8 mouse cellular contexts compared by ENCODE assay signal in genomic region chr13:23833053-23833452, GRCm38 (mm10). TPM values are rescaled to one million over a fixed set of nuclear protein-coding genes. Genes with fewer than 3 reads are reported as not detected.
A peak's percentile ranks its signal among the peaks of the same experiment; 100 is the strongest.
DNase-seq lines count a peak whose midpoint lies in the region; ATAC-seq and TF ChIP-seq lines count a peak whose summit lies in the region.

No protein-coding gene starts in this region.

- TF ChIP-seq CTCF in gastrocnemius, adult 2 months (IDR thresholded peaks at IDR 0.05): peak; percentile 75
- peak; percentile 77 for TF ChIP-seq CTCF in left cerebral cortex, adult 2 months (IDR thresholded peaks at IDR 0.05)

- 14% methylated on average over 6 of the region's 6 CpGs for WGBS in forebrain, embryonic 14.5 days
- 18% methylated on average over 6 of the region's 6 CpGs for WGBS in forebrain, embryonic 16.5 days
- 16% methylated on average over 6 of the region's 6 CpGs for WGBS in midbrain, embryonic 16.5 days

- H3K4me1 ChIP-seq in forebrain, embryonic 14.5 days (ENCODE audit: control insufficient read depth, insufficient read depth, low read length): no peaks in the 10 kb centered on the region
- no peaks in the 10 kb centered on the region for H3K4me1 ChIP-seq in forebrain, embryonic 16.5 days (replicated peaks; ENCODE audit: control insufficient read depth, insufficient read depth, low read length)
- no peaks in the 10 kb centered on the region for H3K4me1 ChIP-seq in midbrain, embryonic 16.5 days (ENCODE audit: control insufficient read depth, insufficient read depth, low read length)

- DNase-seq in forebrain, embryonic 14.5 days (ENCODE audit: low spot score): peak; percentile 69
- DNase-seq in 3134 (ENCODE audit: extremely low read depth, insufficient read length, low spot score) (peak; percentile 9), adipocyte (ENCODE audit: low spot score) (peak; percentile 12)
- DNase-seq in gastrocnemius, adult 2 months: peak; percentile 53
- DNase-seq in left cerebral cortex, adult 2 months (ENCODE audit: extremely low spot score in 1 of 2, low spot score in 2 of 2): no peak
- no peak for DNase-seq in ovary, adult 18-20 months (ENCODE audit: low spot score)

- H3K36me3 ChIP-seq in forebrain, embryonic 14.5 days (ENCODE audit: control insufficient read depth, insufficient read depth, low read length): no peaks in the 10 kb centered on the region
- H3K36me3 ChIP-seq in forebrain, embryonic 16.5 days (ENCODE audit: control insufficient read depth, insufficient read depth): no peaks in the 10 kb centered on the region
- H3K36me3 ChIP-seq in midbrain, embryonic 16.5 days (ENCODE audit: control insufficient read depth, insufficient read depth, low read length): no peaks in the 10 kb centered on the region

- H3K27ac ChIP-seq in forebrain, embryonic 14.5 days (ENCODE audit: low read depth, low read length): no peak overlapping the region
- no peak overlapping the region for H3K27ac ChIP-seq in forebrain, embryonic 16.5 days (ENCODE audit: low read length)
- H3K27ac ChIP-seq in gastrocnemius, adult 2 months: no peak overlapping the region
- no peak overlapping the region for H3K27ac ChIP-seq in left cerebral cortex, adult 2 months
- no peak overlapping the region for H3K27ac ChIP-seq in midbrain, embryonic 16.5 days (ENCODE audit: low read length)

- H3K4me2 ChIP-seq in forebrain, embryonic 14.5 days (ENCODE audit: low read length): no peak overlapping the region
- no peak overlapping the region for H3K4me2 ChIP-seq in forebrain, embryonic 16.5 days (ENCODE audit: low read length)
- H3K4me2 ChIP-seq in midbrain, embryonic 16.5 days (ENCODE audit: low read length): no peak overlapping the region

- intact Hi-C loops in gastrocnemius, adult 2 months (cut with DNase I): loop anchor here (2.0 to 5.0 kb wide), 3 partner anchors 118 to 464 kb away; no protein-coding TSS in a partner anchor
- intact Hi-C loops in left cerebral cortex, adult 2 months (cut with DNase I): loop anchor here (5.0 kb wide), 4 partner anchors 119 to 484 kb away; no protein-coding TSS in a partner anchor

- H3K9me3 ChIP-seq in forebrain, embryonic 14.5 days (replicated peaks; ENCODE audit: control insufficient read depth, low read length): no peaks in the 10 kb centered on the region
- H3K9me3 ChIP-seq in forebrain, embryonic 16.5 days (ENCODE audit: control insufficient read depth, low read length): no peaks in the 10 kb centered on the region
- H3K9me3 ChIP-seq in midbrain, embryonic 16.5 days (replicated peaks; ENCODE audit: control insufficient read depth, low read length, poor library complexity, severe bottlenecking): no peaks in the 10 kb centered on the region

- no peak overlapping the region for H3K9ac ChIP-seq in forebrain, embryonic 14.5 days (ENCODE audit: low read length)
- H3K9ac ChIP-seq in forebrain, embryonic 16.5 days (replicated peaks; ENCODE audit: low read depth, low read length): no peak overlapping the region
- H3K9ac ChIP-seq in midbrain, embryonic 16.5 days (ENCODE audit: low read depth, low read length): no peak overlapping the region

- no peaks in the 10 kb centered on the region for H3K27me3 ChIP-seq in forebrain, embryonic 14.5 days (replicated peaks; ENCODE audit: control insufficient read depth, insufficient read depth, low read length)
- H3K27me3 ChIP-seq in forebrain, embryonic 16.5 days (replicated peaks; ENCODE audit: control insufficient read depth, insufficient read depth, low read length): no peaks in the 10 kb centered on the region
- H3K27me3 ChIP-seq in midbrain, embryonic 16.5 days (ENCODE audit: control insufficient read depth, insufficient read depth, low read depth, low read length): no peaks in the 10 kb centered on the region

- no peak overlapping the region for H3K4me3 ChIP-seq in forebrain, embryonic 14.5 days (ENCODE audit: low read depth, low read length)
- H3K4me3 ChIP-seq in forebrain, embryonic 16.5 days (replicated peaks; ENCODE audit: low read length): no peak overlapping the region
- no peak overlapping the region for H3K4me3 ChIP-seq in gastrocnemius, adult 2 months
- no peak overlapping the region for H3K4me3 ChIP-seq in left cerebral cortex, adult 2 months
- H3K4me3 ChIP-seq in midbrain, embryonic 16.5 days (ENCODE audit: low read depth, low read length): no peak overlapping the region

- ATAC-seq in forebrain, embryonic 14.5 days: no peak
- ATAC-seq in forebrain, embryonic 16.5 days: no peak
- ATAC-seq in midbrain, embryonic 16.5 days: peak; percentile 51; the same call in 1 of the 2 replicates

RNA-seq across cellular contexts. Expression of gene Slc17a3, which starts 6.2 kb away (rescaled TPM):
- polyA plus RNA-seq in forebrain, embryonic 14.5 days (2014; fragmentation: Nextera tagmentation; extraction: Ambion mirVana): not detected in 2 replicates
- polyA plus RNA-seq in forebrain, embryonic 16.5 days (2015; fragmentation: Nextera tagmentation; extraction: Ambion mirVana): not detected in 2 replicates
- total RNA-seq in gastrocnemius, adult 2 months (2021): not detected
- total RNA-seq in left cerebral cortex, adult 2 months (2021): not detected
- polyA plus RNA-seq in midbrain, embryonic 16.5 days (2015; fragmentation: Nextera tagmentation; extraction: Ambion mirVana): not detected in 2 replicates

RNA-seq across cellular contexts. Expression of gene Slc17a2, which starts 26.3 kb away (rescaled TPM):
- not detected in 2 replicates for polyA plus RNA-seq in forebrain, embryonic 14.5 days (2014; fragmentation: Nextera tagmentation; extraction: Ambion mirVana)
- not detected in 2 replicates for polyA plus RNA-seq in forebrain, embryonic 16.5 days (2015; fragmentation: Nextera tagmentation; extraction: Ambion mirVana)
- not detected for total RNA-seq in gastrocnemius, adult 2 months (2021)
- not detected for total RNA-seq in left cerebral cortex, adult 2 months (2021)
- polyA plus RNA-seq in midbrain, embryonic 16.5 days (2015; fragmentation: Nextera tagmentation; extraction: Ambion mirVana): not detected in 2 replicates

RNA-seq across cellular contexts. Expression of gene Slc17a1, which starts 34.5 kb away (rescaled TPM):
- polyA plus RNA-seq in forebrain, embryonic 14.5 days (2014; fragmentation: Nextera tagmentation; extraction: Ambion mirVana): not detected in 2 replicates
- polyA plus RNA-seq in forebrain, embryonic 16.5 days (2015; fragmentation: Nextera tagmentation; extraction: Ambion mirVana): not detected in 2 replicates
- total RNA-seq in gastrocnemius, adult 2 months (2021): not detected
- not detected for total RNA-seq in left cerebral cortex, adult 2 months (2021)
- polyA plus RNA-seq in midbrain, embryonic 16.5 days (2015; fragmentation: Nextera tagmentation; extraction: Ambion mirVana): not detected in 2 replicates

Comparison
In these comparisons a context has a peak if more than half of its experiments do, and no peak if none do; other contexts are left out.
1. DNase-seq: peak in forebrain, embryonic 14.5 days (single experiment), 3134 (single experiment), adipocyte (single experiment) and gastrocnemius, adult 2 months (single experiment); none in left cerebral cortex, adult 2 months (0 of 2) and ovary, adult 18-20 months (single experiment).